In genomic region chr19:42238341-42238715, GRCm38 (mm10) we compare ENCODE assay signal across 12 mouse cellular contexts. TPM values are rescaled to one million over a fixed set of nuclear protein-coding genes. Genes with fewer than 3 reads are reported as not detected.
DNase-seq lines count a peak whose midpoint lies in the region; ATAC-seq and TF ChIP-seq lines count a peak whose summit lies in the region.
"Had no signal": no experiment of that assay in that cellular context is flagged by ENCODE, and none has a peak within 500 bp of the region (broad histone marks: within the 10 kb centered on the region; RNA-seq: fewer than 3 reads in every experiment).

No protein-coding gene starts in this region.

- intact Hi-C loops in gastrocnemius, postnatal 36 days (cut with DNase I), result no loop called here
- intact Hi-C loops in heart, postnatal 25 days (cut with DNase I), result no loop called here

- no peak for TF ChIP-seq POLR2A in cortical plate, adult 2 months (IDR thresholded peaks at IDR 0.05; ENCODE audit: extremely low read depth, insufficient read depth, low read length)

- H3K27me3 ChIP-seq in hindbrain, embryonic 11.5 days (ENCODE audit: control insufficient read depth, insufficient read depth, low read length), result no peaks in the 10 kb centered on the region
- H3K27me3 ChIP-seq in hindbrain, embryonic 14.5 days (ENCODE audit: control insufficient read depth, insufficient read depth, low read length), result no peaks in the 10 kb centered on the region
- H3K27me3 ChIP-seq: limb, embryonic 12.5 days had no signal

- H3K4me2 ChIP-seq in hindbrain, embryonic 11.5 days (replicated peaks; ENCODE audit: low read depth, low read length), result no peak overlapping the region
- H3K4me2 ChIP-seq in hindbrain, embryonic 14.5 days (replicated peaks), result no peak overlapping the region
- H3K4me2 ChIP-seq: limb, embryonic 12.5 days had no signal

- ATAC-seq in hindbrain, embryonic 11.5 days (ENCODE audit: low FRiP score), result no peak
- ATAC-seq in hindbrain, embryonic 14.5 days (ENCODE audit: low FRiP score), result no peak

- H3K4me3 ChIP-seq in hindbrain, embryonic 11.5 days (ENCODE audit: low read depth, low read length), result no peak overlapping the region
- H3K4me3 ChIP-seq in hindbrain, embryonic 14.5 days (replicated peaks; ENCODE audit: low read length), result no peak overlapping the region
- no peak overlapping the region for H3K4me3 ChIP-seq in cortical plate, adult 2 months (ENCODE audit: insufficient read depth, low read length)
- H3K4me3 ChIP-seq: limb, embryonic 12.5 days had no signal

- peak overlapping the region; percentile 42 for H3K27ac ChIP-seq in hindbrain, embryonic 11.5 days (ENCODE audit: low read depth, low read length)
- H3K27ac ChIP-seq in hindbrain, embryonic 14.5 days, result no peak overlapping the region
- peak overlapping the region; percentile 4; the same call in 1 of the 2 replicates for H3K27ac ChIP-seq in cortical plate, adult 2 months (ENCODE audit: insufficient read depth, low read length)
- H3K27ac ChIP-seq: limb, embryonic 12.5 days had no signal

- no peak overlapping the region for H3K9ac ChIP-seq in hindbrain, embryonic 11.5 days (ENCODE audit: low read depth, low read length)
- no peak overlapping the region for H3K9ac ChIP-seq in hindbrain, embryonic 14.5 days
- H3K9ac ChIP-seq: limb, embryonic 12.5 days had no signal

- H3K4me1 ChIP-seq in hindbrain, embryonic 11.5 days (replicated peaks; ENCODE audit: control insufficient read depth, insufficient read depth, low read length), result no peaks in the 10 kb centered on the region
- peaks cover 5% of the 10 kb centered on the region; the same call in 1 of the 2 replicates for H3K4me1 ChIP-seq in hindbrain, embryonic 14.5 days (replicated peaks; ENCODE audit: control insufficient read depth, insufficient read depth, low read length)
- peaks cover 7% of the 10 kb centered on the region for H3K4me1 ChIP-seq in cortical plate, adult 2 months (ENCODE audit: control insufficient read depth, insufficient read depth, low read length)

- no peaks in the 10 kb centered on the region for H3K36me3 ChIP-seq in hindbrain, embryonic 11.5 days (ENCODE audit: control insufficient read depth, insufficient read depth, low read length)
- no peaks in the 10 kb centered on the region for H3K36me3 ChIP-seq in hindbrain, embryonic 14.5 days (replicated peaks; ENCODE audit: control insufficient read depth, insufficient read depth)
- H3K36me3 ChIP-seq: limb, embryonic 12.5 days had no signal

- no peak for TF ChIP-seq CTCF in cortical plate, adult 2 months (IDR thresholded peaks at IDR 0.05; ENCODE audit: extremely low read depth, insufficient read depth, low read length)

- 73% methylated on average over 7 of the region's 7 CpGs for WGBS in hindbrain, embryonic 11.5 days
- 84% methylated on average over 7 of the region's 7 CpGs for WGBS in hindbrain, embryonic 14.5 days

- no peaks in the 10 kb centered on the region for H3K9me3 ChIP-seq in hindbrain, embryonic 11.5 days (ENCODE audit: control insufficient read depth, low read length)
- no peaks in the 10 kb centered on the region for H3K9me3 ChIP-seq in hindbrain, embryonic 14.5 days (ENCODE audit: control insufficient read depth, low read length)
- H3K9me3 ChIP-seq: limb, embryonic 12.5 days had no signal

- no peak for DNase-seq in hindbrain, embryonic 11.5 days (ENCODE audit: low spot score)
- no peak for DNase-seq in hindbrain, embryonic 14.5 days (ENCODE audit: low spot score)
- peak; percentile 29 to 42 for DNase-seq in gastrocnemius, postnatal 36 days
- peak; percentile 7 for DNase-seq in heart, postnatal 25 days (ENCODE audit: low spot score)
- no peak for DNase-seq in kidney, adult 18-20 months
- DNase-seq in c-Kit-positive CD71-positive TER-119-positive erythroid progenitor cells, embryonic 14.5 days (ENCODE audit: low spot score), result no peak
- DNase-seq: adrenal gland, adult 8-10 months; kidney, postnatal 10 days; lung, postnatal 14 days; thymus, postnatal 36 days had no signal

RNA-seq across cellular contexts. Expression of gene Golga7b, which starts 9.0 kb away (rescaled TPM):
- 3.9 and 5.0 TPM in 2 replicates for polyA plus RNA-seq in hindbrain, embryonic 11.5 days (2014; fragmentation: Nextera tagmentation; extraction: Ambion mirVana)
- 44.1 and 46.8 TPM in 2 replicates for polyA plus RNA-seq in hindbrain, embryonic 14.5 days (2014; fragmentation: Nextera tagmentation; extraction: Ambion mirVana)
- polyA plus RNA-seq in cortical plate, adult 2 months (2012; rRNA removed), result 115 and 123 TPM in 2 replicates
- 1 to 10 TPM; 2.0 to 3.2 TPM for total RNA-seq in gastrocnemius, postnatal 36 days (2021)
- total RNA-seq in heart, postnatal 25 days (2021), result under 1 TPM; 0.67 to 0.83 TPM

RNA-seq across cellular contexts. Expression of gene Sfrp5, which starts 36.3 kb away (rescaled TPM):
- polyA plus RNA-seq in hindbrain, embryonic 11.5 days (2014; fragmentation: Nextera tagmentation; extraction: Ambion mirVana), result 0.80 and 0.85 TPM in 2 replicates
- 2.8 and 2.9 TPM in 2 replicates for polyA plus RNA-seq in hindbrain, embryonic 14.5 days (2014; fragmentation: Nextera tagmentation; extraction: Ambion mirVana)
- 1.2 and 1.9 TPM in 2 replicates for polyA plus RNA-seq in cortical plate, adult 2 months (2012; rRNA removed)
- total RNA-seq in gastrocnemius, postnatal 36 days (2021), result 1 to 10 TPM; 1.9 to 6.3 TPM
- total RNA-seq in heart, postnatal 25 days (2021), result 1 to 10 TPM; 5.3 to 7.9 TPM

Comparison
In these comparisons a context has a peak if more than half of its experiments do, and no peak if none do; other contexts are left out.
1. DNase-seq: peak in gastrocnemius, postnatal 36 days (2 of 2) and heart, postnatal 25 days (single experiment); none in hindbrain, embryonic 11.5 days (single experiment), hindbrain, embryonic 14.5 days (single experiment), kidney, adult 18-20 months (single experiment) and c-Kit-positive CD71-positive TER-119-positive erythroid progenitor cells, embryonic 14.5 days (single experiment).